Mouse (Mus musculus) ES-E14 (cell line): Measurements from ENCODE around the gene Zfp69. TPM values are rescaled to one million over a fixed set of nuclear protein-coding genes. Genes with fewer than 3 reads are reported as not detected.

Experiments used
- DNase-seq: peaks from one replicate; pipeline ENCODE4 v3.0.0-alpha.2; 2013; ENCODE audit warnings: low read depth, low spot score
- H3K27ac ChIP-seq: 2 replicates; pipeline ENCODE4 v1.5.1; 2012; ENCODE audit warnings: low read depth, mild to moderate bottlenecking, low read length, moderate library complexity, mixed read lengths; ENCODE audit not compliant: poor library complexity, insufficient read depth, severe bottlenecking
- H3K36me3 ChIP-seq: 2 replicates; pipeline ENCODE4 v1.6.1; 2012; ENCODE audit warnings: mild to moderate bottlenecking, low read length, moderate library complexity, mixed read lengths; ENCODE audit not compliant: control insufficient read depth, poor library complexity, insufficient read depth, severe bottlenecking
- H3K4me1 ChIP-seq, 2 experiments: fragments of 150-350 bp in 1 of 2; sonication (generic) in 1 of 2; 2 replicates each; pipeline ENCODE4 v1.6.1; 2012; ENCODE audit warnings: low read length in 2 of 2, mild to moderate bottlenecking in 1 of 2, mixed read lengths in 1 of 2; ENCODE audit not compliant: control insufficient read depth in 2 of 2, insufficient read depth in 2 of 2, poor library complexity in 1 of 2
- H3K4me3 ChIP-seq, 2 experiments: fragments of 150-350 bp in 1 of 2; sonication (generic) in 1 of 2; 2 replicates each; pipeline ENCODE4 v1.5.1; 2012; ENCODE audit warnings: low read length in 2 of 2, low read depth in 1 of 2, mild to moderate bottlenecking in 1 of 2, mixed read lengths in 1 of 2; ENCODE audit not compliant: insufficient read depth in 1 of 2, poor library complexity in 1 of 2, severe bottlenecking in 1 of 2
- H3K9ac ChIP-seq: 2 replicates; pipeline ENCODE4 v1.6.1; 2012; ENCODE audit warnings: low read depth, mild to moderate bottlenecking, low read length, mixed read lengths; ENCODE audit not compliant: poor library complexity, insufficient read depth, severe bottlenecking
- H3K9me3 ChIP-seq: fragments of 150-350 bp; sonication (generic); 2 replicates; pipeline ENCODE4 v1.6.1; 2012; ENCODE audit warnings: low read depth, mild to moderate bottlenecking, low read length; ENCODE audit not compliant: control insufficient read depth, insufficient read depth
- CHD2 ChIP-seq: IDR thresholded peaks from 2 replicates; pipeline ENCODE4 v1.6.1; 2014; ENCODE audit warnings: mild to moderate bottlenecking, low read depth, low read length, inconsistent platforms
- HCFC1 ChIP-seq: IDR thresholded peaks from 2 replicates; pipeline ENCODE4 v1.6.1; 2012; ENCODE audit warnings: low read length, inconsistent platforms, borderline replicate concordance; ENCODE audit not compliant: insufficient read depth
- MAFK ChIP-seq: IDR thresholded peaks from 2 replicates; pipeline ENCODE4 v1.6.1; 2014; ENCODE audit warnings: mild to moderate bottlenecking, low read depth, low read length, inconsistent platforms; ENCODE audit not compliant: insufficient read depth
- ZC3H11A ChIP-seq: IDR thresholded peaks from 2 replicates; pipeline ENCODE4 v1.6.1; 2012; ENCODE audit warnings: low read depth, mild to moderate bottlenecking, inconsistent platforms, low read length, borderline replicate concordance
- ZNF384 ChIP-seq: IDR thresholded peaks from 2 replicates; pipeline ENCODE4 v1.6.1; 2012; ENCODE audit warnings: low read depth, low read length, inconsistent platforms
- in situ Hi-C, 2 experiments: fragments of 600-800 bp; cut with MboI; formaldehyde crosslinking; loops; one replicate each; pipeline ENCODE4 v1.15.1; 2025; ENCODE audit warnings: low sequenced_read_pairs in 2 of 2, inconsistent platforms in 1 of 2; ENCODE audit not compliant: unreplicated experiment in 2 of 2
- total RNA-seq: library from RNA; depleted of rRNA; stranded (reverse); fragments of 300-350 nt; gene quantifications from 2 replicates; pipeline ENCODE4 v1.2.3, GENCODE M21; 2012

The Zfp69 gene
- total RNA-seq, 1 experiment: 3.7 TPM

- DNase-seq: no peak
- TF ChIP-seq ZNF384 (no peak), ZC3H11A (no peak), HCFC1 (no peak), MAFK (no peak), CHD2 (no peak)
- Histone ChIP-seq H3K4me1 (no peaks in the 10 kb centered on the region), H3K9ac (no peak overlapping the region), H3K27ac (no peak overlapping the region), H3K36me3 (no peaks in the 10 kb centered on the region), H3K9me3 (no peaks in the 10 kb centered on the region), H3K4me3 (no peak overlapping the region)
- in situ Hi-C loops: no loop called here
These were observed 35.8 kb upstream of the Zfp69 start for GRCm38 (mm10) chr4:120987319-120987718.

GRCm38 (mm10) chr4:120986446-120986845 is 34.9 kb upstream of the Zfp69 start:
- in situ Hi-C loops: no loop called here
- H3K4me3 ChIP-seq: no peak overlapping the region

GRCm38 (mm10) chr4:120978221-120978620 is 26.7 kb upstream of the Zfp69 start:
- no peaks in the 10 kb centered on the region for H3K36me3 ChIP-seq
- no peak for TF ChIP-seq ZNF384
- TF ChIP-seq CHD2: no peak
- TF ChIP-seq MAFK: no peak
- TF ChIP-seq HCFC1: no peak
- TF ChIP-seq ZC3H11A: no peak
- DNase-seq: no peak
- H3K4me3 ChIP-seq: no peak overlapping the region
- no peak overlapping the region for H3K9ac ChIP-seq
- no peaks in the 10 kb centered on the region for H3K9me3 ChIP-seq
- H3K4me1 ChIP-seq: 0 out of 4 replicates have a peak, but pooled peaks cover 0 to 2% of the 10 kb centered on the region in 2 experiments
- no peak overlapping the region for H3K27ac ChIP-seq
- in situ Hi-C loops: no loop called here

More at GRCm38 (mm10) chr4:120986446-120986845, 34.9 kb upstream of the Zfp69 start:
- no peaks in the 10 kb centered on the region for H3K4me1 ChIP-seq
- no peak for DNase-seq
- no peak overlapping the region for H3K27ac ChIP-seq
- H3K9me3 ChIP-seq: no peaks in the 10 kb centered on the region
- no peaks in the 10 kb centered on the region for H3K36me3 ChIP-seq
- TF ChIP-seq ZNF384 (no peak), ZC3H11A (no peak), HCFC1 (no peak), MAFK (no peak), CHD2 (no peak)
- H3K9ac ChIP-seq: no peak overlapping the region

- TF ChIP-seq HCFC1: no peak
- TF ChIP-seq CHD2: no peak
- TF ChIP-seq ZC3H11A: no peak
- TF ChIP-seq MAFK: no peak
- in situ Hi-C loops: no loop called here
These were observed 23.9 kb upstream of the Zfp69 start for GRCm38 (mm10) chr4:120975428-120975734.

More at GRCm38 (mm10) chr4:120975428-120975734, 23.9 kb upstream of the Zfp69 start:
- no peak for DNase-seq
- no peaks in the 10 kb centered on the region for H3K9me3 ChIP-seq
- no peak overlapping the region for H3K9ac ChIP-seq
- H3K4me3 ChIP-seq: no peak overlapping the region
- H3K4me1 ChIP-seq: 0 out of 4 replicates have a peak, but pooled peaks cover 0 to 2% of the 10 kb centered on the region in 2 experiments
- H3K27ac ChIP-seq: no peak overlapping the region
- H3K36me3 ChIP-seq: no peaks in the 10 kb centered on the region; the same call in 1 of the 2 replicates
